Mouse (Mus musculus) liver, embryonic 13.5 days (tissue): ENCODE measurements around the gene Clk3. TPM values are rescaled to one million over a fixed set of nuclear protein-coding genes. Genes with fewer than 3 reads are reported as not detected.

Experiments
- ATAC-seq: fragments of 200-750 bp; cut with Nextera tagmentation; 2 replicates; pipeline ENCODE4 v1.8.0; 2017; ENCODE audit warnings: low read depth, mild to moderate bottlenecking, moderate number of reproducible peaks, moderate library complexity
- DNase-seq: peaks from one replicate; pipeline ENCODE4 v3.0.0; 2022
- H3K27ac ChIP-seq: fragments of 300-500 bp; sonication (generic); 2 replicates; pipeline ENCODE4 v1.5.1; 2015; ENCODE audit warnings: moderate library complexity, mild to moderate bottlenecking, inconsistent platforms
- H3K27me3 ChIP-seq: fragments of 300-500 bp; sonication (generic); 2 replicates; pipeline ENCODE4 v1.6.1; 2015; ENCODE audit warnings: mild to moderate bottlenecking, inconsistent platforms
- H3K36me3 ChIP-seq: fragments of 300-500 bp; sonication (generic); 2 replicates; pipeline ENCODE4 v1.6.1; 2015; ENCODE audit warnings: mild to moderate bottlenecking, inconsistent platforms
- H3K4me1 ChIP-seq: fragments of 300-500 bp; sonication (generic); replicated peaks from 2 replicates; pipeline ENCODE4 v1.6.1; 2015; ENCODE audit warnings: inconsistent platforms
- H3K4me2 ChIP-seq: fragments of 300-500 bp; sonication (generic); 2 replicates; pipeline ENCODE4 v1.6.1; 2015; ENCODE audit warnings: inconsistent platforms, mild to moderate bottlenecking, moderate library complexity
- H3K4me3 ChIP-seq: fragments of 300-500 bp; sonication (generic); replicated peaks from 2 replicates; pipeline ENCODE4 v1.5.1; 2015; ENCODE audit warnings: mild to moderate bottlenecking, inconsistent platforms
- H3K9ac ChIP-seq: fragments of 300-500 bp; sonication (generic); 2 replicates; pipeline ENCODE4 v1.6.1; 2015; ENCODE audit warnings: mild to moderate bottlenecking, inconsistent platforms
- H3K9me3 ChIP-seq: fragments of 300-500 bp; sonication (generic); replicated peaks from 2 replicates; pipeline ENCODE4 v1.6.1; 2016; ENCODE audit warnings: inconsistent platforms
- WGBS: fragments of 180-500 bp; shearing (Covaris S2); methylation state at CpG from one replicate; pipeline ENCODE4 v1.1.7; 2015; ENCODE audit not compliant: insufficient replicate concordance; 5-methylcytosine and 5-hydroxymethylcytosine counted together
- polyA plus RNA-seq: library from polyadenylated mRNA; unstranded; fragments of >200 nt; fragmentation: Nextera tagmentation; extraction: Ambion mirVana; gene quantifications from 2 replicates; pipeline ENCODE4 v1.2.1, GENCODE M21; 2015

The Clk3 gene
- polyA plus RNA-seq, 1 experiment from 2014 or later, result 86.2 TPM

GRCm38 (mm10) chr9:57803047-57803446 is 37.4 kb upstream of the Clk3 start:
- peaks cover 21% of the 10 kb centered on the region for H3K36me3 ChIP-seq
- H3K4me1 ChIP-seq, result peaks cover 82% of the 10 kb centered on the region
- WGBS, result 10% methylated on average over 3 of the region's 3 CpGs
- no peaks in the 10 kb centered on the region for H3K27me3 ChIP-seq
- H3K27ac ChIP-seq, result peak overlapping the region; percentile 25; the same call in 1 of the 2 replicates
- no peaks in the 10 kb centered on the region for H3K9me3 ChIP-seq
- ATAC-seq (no peak), DNase-seq (no peak)
- H3K9ac ChIP-seq, result 0 out of 2 replicates have a peak overlapping the region, but pooled peaks have one; percentile 11
- no peak overlapping the region for H3K4me3 ChIP-seq
- H3K4me2 ChIP-seq, result no peak overlapping the region

GRCm38 (mm10) chr9:57800325-57800975 is 34.8 kb upstream of the Clk3 start:
- H3K9ac ChIP-seq, result peak overlapping the region; percentile 30; the same call in 1 of the 2 replicates
- H3K27me3 ChIP-seq, result no peaks in the 10 kb centered on the region
- peaks cover 57% of the 10 kb centered on the region for H3K4me1 ChIP-seq
- DNase-seq (peak; percentile 36), ATAC-seq (peak; percentile 76)
- H3K4me3 ChIP-seq, result no peak overlapping the region
- WGBS, result 56% methylated on average over 9 of the region's 9 CpGs
- no peaks in the 10 kb centered on the region for H3K9me3 ChIP-seq
- peak overlapping the region; percentile 34 for H3K4me2 ChIP-seq
- peak overlapping the region; percentile 19; the same call in 1 of the 2 replicates for H3K27ac ChIP-seq
- peaks cover 38% of the 10 kb centered on the region for H3K36me3 ChIP-seq

GRCm38 (mm10) chr9:57798725-57799253 is 33.1 kb upstream of the Clk3 start:
- no peak overlapping the region for H3K4me2 ChIP-seq
- 58% methylated on average over 10 of the region's 10 CpGs for WGBS
- H3K27ac ChIP-seq, result no peak overlapping the region
- H3K36me3 ChIP-seq, result peaks cover 53% of the 10 kb centered on the region
- H3K9ac ChIP-seq, result no peak overlapping the region
- no peaks in the 10 kb centered on the region for H3K27me3 ChIP-seq
- H3K4me3 ChIP-seq, result no peak overlapping the region
- H3K9me3 ChIP-seq, result no peaks in the 10 kb centered on the region
- H3K4me1 ChIP-seq, result peaks cover 43% of the 10 kb centered on the region
- ATAC-seq (no peak), DNase-seq (no peak)

- no peak overlapping the region for H3K4me2 ChIP-seq
- no peak overlapping the region for H3K4me3 ChIP-seq
- WGBS, result 86% methylated on average over 8 of the region's 8 CpGs
- no peak overlapping the region for H3K9ac ChIP-seq
- peaks cover 66% of the 10 kb centered on the region for H3K36me3 ChIP-seq
- H3K27ac ChIP-seq, result no peak overlapping the region
- ATAC-seq (no peak), DNase-seq (no peak)
- peaks cover 30% of the 10 kb centered on the region for H3K4me1 ChIP-seq
- no peaks in the 10 kb centered on the region for H3K9me3 ChIP-seq
- no peaks in the 10 kb centered on the region for H3K27me3 ChIP-seq
Observed at GRCm38 (mm10) chr9:57797456-57797855, 31.8 kb upstream of the Clk3 start.

GRCm38 (mm10) chr9:57789733-57790132 is 24.1 kb upstream of the Clk3 start:
- WGBS, result 31% methylated on average over 3 of the region's 3 CpGs
- Histone ChIP-seq H3K27me3 (no peaks in the 10 kb centered on the region), H3K9ac (no peak overlapping the region), H3K27ac (0 out of 2 replicates have a peak overlapping the region, but pooled peaks have one; percentile 16), H3K4me2 (no peak overlapping the region), H3K36me3 (peaks cover 52% of the 10 kb centered on the region), H3K9me3 (no peaks in the 10 kb centered on the region), H3K4me3 (no peak overlapping the region), H3K4me1 (peaks cover 10% of the 10 kb centered on the region; the same call in 1 of the 2 replicates)
- ATAC-seq (no peak), DNase-seq (no peak)

GRCm38 (mm10) chr9:57782656-57783055 is 17.0 kb upstream of the Clk3 start:
- DNase-seq (no peak), ATAC-seq (no peak)
- Histone ChIP-seq H3K36me3 (no peaks in the 10 kb centered on the region), H3K9me3 (no peaks in the 10 kb centered on the region), H3K9ac (no peak overlapping the region), H3K4me1 (peaks cover 4% of the 10 kb centered on the region; the same call in 1 of the 2 replicates), H3K27me3 (no peaks in the 10 kb centered on the region), H3K27ac (no peak overlapping the region), H3K4me2 (no peak overlapping the region), H3K4me3 (no peak overlapping the region)
- 75% methylated on average over 3 of the region's 3 CpGs for WGBS

- H3K4me3 ChIP-seq, result no peak overlapping the region
- no peaks in the 10 kb centered on the region for H3K27me3 ChIP-seq
- H3K36me3 ChIP-seq, result no peaks in the 10 kb centered on the region
- H3K4me1 ChIP-seq, result peaks cover 56% of the 10 kb centered on the region
- no peak overlapping the region for H3K27ac ChIP-seq
- H3K9ac ChIP-seq, result peak overlapping the region; percentile 11; the same call in 1 of the 2 replicates
- WGBS, result 69% methylated on average over 4 of the region's 4 CpGs
- no peak overlapping the region for H3K4me2 ChIP-seq
- no peak for DNase-seq
- ATAC-seq, result no peak
- no peaks in the 10 kb centered on the region for H3K9me3 ChIP-seq
Observed at GRCm38 (mm10) chr9:57775736-57776135, 10.1 kb upstream of the Clk3 start.

- peaks cover 63% of the 10 kb centered on the region for H3K4me1 ChIP-seq
- no peaks in the 10 kb centered on the region for H3K36me3 ChIP-seq
- H3K27ac ChIP-seq, result peak overlapping the region; percentile 100; the same call in 1 of the 2 replicates
- no peaks in the 10 kb centered on the region for H3K27me3 ChIP-seq
- no peak overlapping the region for H3K4me3 ChIP-seq
- peak overlapping the region; percentile 38 for H3K9ac ChIP-seq
- 60% methylated on average over 5 of the region's 5 CpGs for WGBS
- no peak for ATAC-seq
- no peak overlapping the region for H3K4me2 ChIP-seq
- H3K9me3 ChIP-seq, result no peaks in the 10 kb centered on the region
- no peak for DNase-seq
Observed at GRCm38 (mm10) chr9:57775026-57775425, 9.4 kb upstream of the Clk3 start.

- Histone ChIP-seq H3K36me3 (no peaks in the 10 kb centered on the region), H3K4me2 (peak overlapping the region; percentile 45), H3K9ac (peak overlapping the region; percentile 64), H3K4me1 (peaks cover 72% of the 10 kb centered on the region), H3K9me3 (no peaks in the 10 kb centered on the region), H3K27ac (peak overlapping the region; percentile 100), H3K4me3 (no peak overlapping the region), H3K27me3 (no peaks in the 10 kb centered on the region)
- 3% methylated on average over 1 of the region's 1 CpGs for WGBS
- ATAC-seq, result no peak
- peak; percentile 47 for DNase-seq
Observed at GRCm38 (mm10) chr9:57774168-57774567, 8.5 kb upstream of the Clk3 start.

GRCm38 (mm10) chr9:57773754-57774153 is 8.1 kb upstream of the Clk3 start:
- Histone ChIP-seq H3K27ac (peak overlapping the region; percentile 100), H3K4me2 (peak overlapping the region; percentile 45), H3K9me3 (no peaks in the 10 kb centered on the region), H3K9ac (peak overlapping the region; percentile 64), H3K36me3 (no peaks in the 10 kb centered on the region), H3K27me3 (no peaks in the 10 kb centered on the region), H3K4me1 (peaks cover 76% of the 10 kb centered on the region), H3K4me3 (no peak overlapping the region)
- ATAC-seq (no peak), DNase-seq (peak; percentile 44)
- WGBS, result 49% methylated on average over 3 of the region's 3 CpGs

- H3K4me3 ChIP-seq, result peak overlapping the region; percentile 47
- H3K4me2 ChIP-seq, result peak overlapping the region; percentile 72
- H3K4me1 ChIP-seq, result peaks cover 93% of the 10 kb centered on the region
- 0 out of 2 replicates have a peak, but pooled peaks cover 12% of the 10 kb centered on the region for H3K27me3 ChIP-seq
- no peaks in the 10 kb centered on the region for H3K36me3 ChIP-seq
- DNase-seq, result peak; percentile 79
- WGBS, result 37% methylated on average over 2 of the region's 2 CpGs
- H3K9ac ChIP-seq, result peak overlapping the region; percentile 78
- H3K9me3 ChIP-seq, result no peaks in the 10 kb centered on the region
- H3K27ac ChIP-seq, result peak overlapping the region; percentile 100
- peak; percentile 79 for ATAC-seq
Observed at GRCm38 (mm10) chr9:57770836-57771235, 5.2 kb upstream of the Clk3 start.
